Mouse (Mus musculus) liver, postnatal 0 days (tissue): Measurements from ENCODE around the gene Nr1h4. TPM values are rescaled to one million over a fixed set of nuclear protein-coding genes. Genes with fewer than 3 reads are reported as not detected.
A peak's percentile ranks its signal among the peaks of the same experiment; 100 is the strongest.

Experiments used
- ATAC-seq: fragments of 200-750 bp; cut with Nextera tagmentation; 2 replicates; pipeline ENCODE4 v1.8.0; 2017; ENCODE audit warnings: mild to moderate bottlenecking, moderate library complexity
- DNase-seq: peaks from one replicate; pipeline ENCODE4 v3.0.0-alpha.2; 2016
- H3K27ac ChIP-seq: fragments of 300-500 bp; sonication (generic); 2 replicates; pipeline ENCODE4 v1.5.1; 2014; ENCODE audit warnings: antibody characterized with exemption, moderate library complexity, mild to moderate bottlenecking, low read depth
- H3K27me3 ChIP-seq: fragments of 300-500 bp; sonication (generic); 2 replicates; pipeline ENCODE4 v1.6.1; 2014; ENCODE audit warnings: low read length, control low read depth, mixed read lengths; ENCODE audit not compliant: insufficient read depth
- H3K36me3 ChIP-seq: fragments of 300-500 bp; sonication (generic); replicated peaks from 2 replicates; pipeline ENCODE4 v1.6.1; 2014; ENCODE audit warnings: mild to moderate bottlenecking, control low read depth, low read length, moderate library complexity, mixed read lengths; ENCODE audit not compliant: insufficient read depth
- H3K4me1 ChIP-seq: fragments of 300-500 bp; sonication (generic); 2 replicates; pipeline ENCODE4 v1.6.1; 2014; ENCODE audit warnings: antibody characterized with exemption, mild to moderate bottlenecking, control low read depth; ENCODE audit not compliant: insufficient read depth
- H3K4me2 ChIP-seq: fragments of 300-500 bp; sonication (generic); 2 replicates; pipeline ENCODE4 v1.6.1; 2014; ENCODE audit warnings: low read depth, mild to moderate bottlenecking, low read length, moderate library complexity, mixed read lengths
- H3K4me3 ChIP-seq: fragments of 300-500 bp; sonication (generic); 2 replicates; pipeline ENCODE4 v1.5.1; 2014; ENCODE audit warnings: low read depth, low read length
- H3K9ac ChIP-seq: fragments of 300-500 bp; sonication (generic); replicated peaks from 2 replicates; pipeline ENCODE4 v1.6.1; 2014; ENCODE audit warnings: mild to moderate bottlenecking, moderate library complexity
- H3K9me3 ChIP-seq: fragments of 300-500 bp; sonication (generic); 2 replicates; pipeline ENCODE4 v1.6.1; 2016; ENCODE audit warnings: mild to moderate bottlenecking, control low read depth, low read length, mixed read lengths
- CTCF ChIP-seq: sonication (generic); IDR thresholded peaks from 2 replicates; pipeline ENCODE4 v1.5.1; 2016; ENCODE audit warnings: antibody characterized with exemption, low read depth
- EP300 ChIP-seq: IDR thresholded peaks from 2 replicates; pipeline ENCODE4 v1.6.1; 2016; ENCODE audit warnings: antibody characterized with exemption, low read depth, mild to moderate bottlenecking
- WGBS: fragments of 180-500 bp; shearing (Covaris S2); extraction: QIAGEN DNeasy Blood & Tissue Kit; methylation state at CpG from one replicate; pipeline ENCODE4 v1.1.7; 2014; ENCODE audit not compliant: insufficient replicate concordance; 5-methylcytosine and 5-hydroxymethylcytosine counted together
- polyA plus RNA-seq: library from polyadenylated mRNA; unstranded; fragments of >200 nt; fragmentation: Nextera tagmentation; extraction: Ambion mirVana; gene quantifications from 2 replicates; pipeline ENCODE4 v1.2.1, GENCODE M21; 2015

Nr1h4 gene
- polyA plus RNA-seq, 1 experiment from 2014 or later, result 43.5 TPM

DNA sequence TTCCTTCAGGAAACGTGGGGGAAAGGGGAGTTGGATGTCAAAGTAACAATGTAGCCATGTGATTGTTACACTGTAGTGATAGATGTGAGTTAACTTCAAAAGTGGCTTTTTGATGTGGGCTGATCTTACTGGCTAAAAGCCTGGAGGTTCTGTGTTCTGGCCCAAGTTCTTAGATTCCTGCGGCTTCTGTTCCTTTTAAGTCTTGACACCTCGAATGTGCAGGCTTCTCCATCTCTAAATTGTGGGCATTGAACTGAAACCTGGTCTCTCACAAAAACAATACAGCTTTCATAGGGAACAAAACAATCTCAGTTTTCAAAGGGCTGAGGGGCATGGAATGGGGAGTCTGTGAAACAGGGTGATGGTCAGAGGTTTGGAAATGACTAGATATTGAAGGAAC lies 89.0 kb downstream of the Nr1h4 start:
- H3K9me3 ChIP-seq, result no peaks in the 10 kb centered on the region
- H3K9ac ChIP-seq, result peak overlapping the region; percentile 86; the same call in 1 of the 2 replicates
- H3K36me3 ChIP-seq, result peaks cover 5% of the 10 kb centered on the region; the same call in 1 of the 2 replicates
- WGBS, result 40% methylated on average over 3 of the region's 3 CpGs
- peaks cover 12% of the 10 kb centered on the region for H3K4me1 ChIP-seq
- peak overlapping the region; percentile 95 for H3K4me3 ChIP-seq
- no peak for ATAC-seq
- peak overlapping the region; percentile 58 for H3K27ac ChIP-seq
- H3K4me2 ChIP-seq, result peak overlapping the region; percentile 81
- TF ChIP-seq CTCF, result no peak
- no peak for TF ChIP-seq EP300
- no peaks in the 10 kb centered on the region for H3K27me3 ChIP-seq
- DNase-seq, result no peak

GRCm38 (mm10) chr10:89443623-89444151 lies 89.7 kb downstream of the Nr1h4 start, which contains the start of gene Gas2l3:
TSS of gene Gas2l3 (minus strand) at chr10:89443967.
- Histone ChIP-seq H3K4me3 (peak within 1 kb of the TSS; percentile 95), H3K9me3 (no peaks in the 10 kb centered on the region), H3K4me1 (peaks cover 15% of the 10 kb centered on the region), H3K9ac (peak within 1 kb of the TSS; percentile 86), H3K27me3 (no peaks in the 10 kb centered on the region), H3K27ac (peak within 1 kb of the TSS; percentile 92), H3K4me2 (peak within 1 kb of the TSS; percentile 81), H3K36me3 (peaks cover 5% of the 10 kb centered on the region; the same call in 1 of the 2 replicates)
- under 1% methylated on average over 39 of the region's 39 CpGs for WGBS
- DNase-seq (peak; percentile 92), ATAC-seq (peak; percentile 96)
- TF ChIP-seq CTCF (no peak), EP300 (no peak)

DNA sequence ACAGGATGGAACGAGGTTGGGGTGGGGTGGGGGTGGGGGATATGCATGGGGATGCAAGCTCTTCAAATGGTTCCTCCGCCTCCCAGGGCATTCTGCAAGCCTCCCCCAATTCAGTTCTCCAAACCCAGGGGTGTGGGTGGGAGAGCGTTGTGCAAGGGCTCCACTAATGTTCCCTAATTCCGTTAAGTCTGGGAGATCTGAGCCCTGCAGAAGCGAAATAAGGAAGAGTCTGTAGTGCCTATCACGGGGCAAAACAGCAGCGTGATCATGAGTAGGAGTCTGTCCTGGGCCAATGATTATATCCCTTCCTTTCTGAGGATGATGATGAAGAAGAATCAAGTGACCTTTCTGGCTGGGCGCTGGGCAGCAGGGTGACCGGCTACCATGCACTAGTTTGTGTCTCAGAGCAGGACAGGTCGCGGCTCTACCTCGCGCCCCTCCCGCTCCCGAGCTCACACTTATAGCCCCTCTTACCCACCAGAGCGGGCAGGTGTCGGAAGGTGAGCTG lies 90.2 kb downstream of the Nr1h4 start:
- Histone ChIP-seq H3K9ac (peak overlapping the region; percentile 86), H3K36me3 (peaks cover 6% of the 10 kb centered on the region; the same call in 1 of the 2 replicates), H3K4me3 (peak overlapping the region; percentile 95), H3K4me2 (peak overlapping the region; percentile 81), H3K4me1 (peaks cover 15% of the 10 kb centered on the region), H3K9me3 (no peaks in the 10 kb centered on the region), H3K27me3 (no peaks in the 10 kb centered on the region), H3K27ac (peak overlapping the region; percentile 92)
- DNase-seq, result peak; percentile 48
- TF ChIP-seq CTCF (no peak), EP300 (no peak)
- ATAC-seq, result peak; percentile 59
- WGBS, result under 1% methylated on average over 17 of the region's 17 CpGs

DNA sequence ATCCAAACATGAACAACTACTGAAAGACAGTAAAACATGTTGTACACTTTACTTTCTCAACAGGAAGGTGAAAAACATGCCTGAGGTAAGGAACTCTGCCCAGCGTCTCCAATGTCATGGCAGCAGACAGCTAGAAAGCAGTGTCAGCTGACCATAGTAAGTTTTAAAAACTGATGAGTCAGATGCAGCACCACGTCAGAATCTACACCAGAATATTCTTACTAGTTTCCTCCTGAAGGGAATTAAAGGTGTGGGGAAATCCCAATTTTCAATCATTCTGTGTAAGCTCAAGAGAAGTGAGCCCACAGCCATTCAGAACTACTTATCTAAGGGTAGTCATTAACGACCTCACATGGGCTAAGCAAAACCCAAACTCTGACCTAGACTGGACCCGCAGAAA lies 90.7 kb downstream of the Nr1h4 start:
- Histone ChIP-seq H3K9me3 (no peaks in the 10 kb centered on the region), H3K4me2 (peak overlapping the region; percentile 81), H3K4me1 (peaks cover 15% of the 10 kb centered on the region), H3K9ac (peak overlapping the region; percentile 86), H3K36me3 (peaks cover 10% of the 10 kb centered on the region), H3K27me3 (no peaks in the 10 kb centered on the region), H3K27ac (peak overlapping the region; percentile 92; the same call in 1 of the 2 replicates), H3K4me3 (peak overlapping the region; percentile 95)
- DNase-seq, result no peak
- WGBS, result 6% methylated on average over 4 of the region's 4 CpGs
- TF ChIP-seq EP300, result no peak
- no peak for TF ChIP-seq CTCF
- no peak; the same call in 1 of the 2 replicates for ATAC-seq

GRCm38 (mm10) chr10:89441961-89442360 lies 91.4 kb downstream of the Nr1h4 start:
- TF ChIP-seq EP300 (no peak), CTCF (no peak)
- ATAC-seq (no peak), DNase-seq (no peak)
- Histone ChIP-seq H3K9me3 (no peaks in the 10 kb centered on the region), H3K4me2 (peak overlapping the region; percentile 81; the same call in 1 of the 2 replicates), H3K4me3 (peak overlapping the region; percentile 95; the same call in 1 of the 2 replicates), H3K27me3 (no peaks in the 10 kb centered on the region), H3K36me3 (peaks cover 15% of the 10 kb centered on the region), H3K27ac (no peak overlapping the region), H3K4me1 (peaks cover 15% of the 10 kb centered on the region), H3K9ac (no peak overlapping the region)
- 87% methylated on average over 3 of the region's 3 CpGs for WGBS

- H3K4me1 ChIP-seq, result peaks cover 14% of the 10 kb centered on the region
- peaks cover 24% of the 10 kb centered on the region for H3K36me3 ChIP-seq
- no peaks in the 10 kb centered on the region for H3K9me3 ChIP-seq
- TF ChIP-seq CTCF, result no peak
- ATAC-seq (no peak), DNase-seq (no peak)
- H3K4me3 ChIP-seq, result no peak overlapping the region
- no peak overlapping the region for H3K4me2 ChIP-seq
- no peak overlapping the region for H3K9ac ChIP-seq
- H3K27ac ChIP-seq, result no peak overlapping the region
- WGBS, result 62% methylated on average over 7 of the region's 7 CpGs
- H3K27me3 ChIP-seq, result no peaks in the 10 kb centered on the region
Measured at GRCm38 (mm10) chr10:89439380-89439779, 94.0 kb downstream of the Nr1h4 start.
